Mouse (Mus musculus): ENCODE data around the gene Wfdc1. TPM values are rescaled to one million over a fixed set of nuclear protein-coding genes. Genes with fewer than 3 reads are reported as not detected.

Wfdc1 gene
- polyA plus RNA-seq, 1 experiment from 2014 or later: 4.2 TPM

- Histone ChIP-seq H3K4me2 (ENCODE audit: low read length) (no peak overlapping the region), H3K9ac (replicated peaks; ENCODE audit: low read depth, low read length) (no peak overlapping the region), H3K4me1 (replicated peaks; ENCODE audit: control insufficient read depth, insufficient read depth, low read length) (no peaks in the 10 kb centered on the region), H3K4me3 (replicated peaks; ENCODE audit: low read length) (no peak overlapping the region), H3K9me3 (ENCODE audit: control insufficient read depth, low read length) (no peaks in the 10 kb centered on the region), H3K27ac (ENCODE audit: low read length) (no peak overlapping the region), H3K27me3 (replicated peaks; ENCODE audit: control insufficient read depth, insufficient read depth, low read length) (no peaks in the 10 kb centered on the region), H3K36me3 (ENCODE audit: control insufficient read depth, insufficient read depth) (no peaks in the 10 kb centered on the region)
- ATAC-seq: no peak
- WGBS: 93% methylated on average over 7 of the region's 7 CpGs
Measured at GRCm38 (mm10) chr8:119624916-119625315, 41.2 kb upstream of the Wfdc1 start.

GRCm38 (mm10) chr8:119625788-119626187 is 40.4 kb upstream of the Wfdc1 start:
- no peaks in the 10 kb centered on the region for H3K36me3 ChIP-seq (ENCODE audit: control insufficient read depth, insufficient read depth)
- ATAC-seq: no peak
- H3K4me2 ChIP-seq (ENCODE audit: low read length): no peak overlapping the region
- H3K4me1 ChIP-seq (replicated peaks; ENCODE audit: control insufficient read depth, insufficient read depth, low read length): no peaks in the 10 kb centered on the region
- H3K9me3 ChIP-seq (ENCODE audit: control insufficient read depth, low read length): no peaks in the 10 kb centered on the region
- H3K27me3 ChIP-seq (replicated peaks; ENCODE audit: control insufficient read depth, insufficient read depth, low read length): no peaks in the 10 kb centered on the region
- H3K9ac ChIP-seq (replicated peaks; ENCODE audit: low read depth, low read length): no peak overlapping the region
- no peak overlapping the region for H3K27ac ChIP-seq (ENCODE audit: low read length)
- 85% methylated on average over 22 of the region's 22 CpGs for WGBS
- H3K4me3 ChIP-seq (replicated peaks; ENCODE audit: low read length): no peak overlapping the region

DNA sequence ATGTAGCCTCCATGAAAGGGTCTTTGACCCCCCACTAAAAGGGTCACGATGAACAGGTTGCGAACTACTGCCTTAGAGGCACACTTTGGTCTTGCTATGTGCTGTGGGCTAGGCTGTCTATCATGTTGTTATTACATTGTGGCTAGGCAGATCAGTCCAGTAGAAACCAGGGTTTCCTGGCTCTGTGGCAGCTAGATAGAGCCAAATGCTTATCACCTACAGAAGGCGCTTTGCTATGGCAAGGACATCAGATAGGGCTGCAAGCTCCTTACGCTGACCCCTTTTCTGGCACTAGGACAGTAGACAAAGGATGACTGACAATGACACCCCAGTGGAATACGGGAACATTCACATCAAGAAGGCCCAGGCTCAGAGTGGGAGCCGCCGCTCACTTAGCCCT is 39.0 kb upstream of the Wfdc1 start:
- Histone ChIP-seq H3K36me3 (ENCODE audit: control insufficient read depth, insufficient read depth) (no peaks in the 10 kb centered on the region), H3K4me3 (replicated peaks; ENCODE audit: low read length) (no peak overlapping the region), H3K9ac (replicated peaks; ENCODE audit: low read depth, low read length) (no peak overlapping the region), H3K4me2 (ENCODE audit: low read length) (no peak overlapping the region), H3K27ac (ENCODE audit: low read length) (no peak overlapping the region), H3K27me3 (replicated peaks; ENCODE audit: control insufficient read depth, insufficient read depth, low read length) (no peaks in the 10 kb centered on the region), H3K9me3 (ENCODE audit: control insufficient read depth, low read length) (no peaks in the 10 kb centered on the region), H3K4me1 (replicated peaks; ENCODE audit: control insufficient read depth, insufficient read depth, low read length) (no peaks in the 10 kb centered on the region)
- WGBS: 83% methylated on average over 7 of the region's 7 CpGs
- ATAC-seq: no peak

DNA sequence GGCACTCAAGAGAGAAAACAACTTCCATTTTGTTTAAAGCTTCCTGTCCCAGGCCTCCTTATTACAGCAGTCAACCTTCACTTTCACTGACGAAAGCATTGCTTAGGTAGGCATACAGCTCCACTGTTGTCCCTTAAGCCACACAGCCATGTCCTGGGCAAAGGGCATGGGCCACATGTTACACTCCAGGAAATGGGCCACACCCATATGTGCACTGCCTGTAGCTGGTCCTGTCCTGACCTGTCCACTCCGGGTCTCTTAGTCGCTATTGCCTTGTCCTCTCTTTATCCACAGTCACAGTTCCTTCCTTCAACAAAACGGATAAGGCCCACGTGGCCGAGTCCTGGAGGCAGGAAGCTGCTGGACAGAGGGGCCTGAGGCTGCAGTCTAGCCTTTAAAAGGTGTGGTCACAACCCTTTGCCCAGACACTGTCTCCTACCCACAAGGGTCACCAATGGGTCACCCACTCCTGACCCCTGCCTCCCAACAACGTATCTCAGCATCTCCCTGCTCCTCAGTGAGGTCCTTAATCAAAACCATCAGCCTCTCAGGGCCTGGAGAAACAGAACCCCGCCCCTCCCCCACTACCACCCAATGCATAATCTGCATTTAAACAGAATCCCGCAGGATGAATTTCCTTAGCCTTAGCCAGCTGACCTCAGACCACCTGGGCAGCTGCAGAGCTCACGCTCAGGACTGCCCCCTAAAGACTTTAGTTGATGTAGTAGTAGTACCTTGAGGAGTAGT is 38.4 kb upstream of the Wfdc1 start:
- Histone ChIP-seq H3K4me2 (ENCODE audit: low read length) (no peak overlapping the region), H3K27me3 (replicated peaks; ENCODE audit: control insufficient read depth, insufficient read depth, low read length) (no peaks in the 10 kb centered on the region), H3K4me3 (replicated peaks; ENCODE audit: low read length) (no peak overlapping the region), H3K27ac (ENCODE audit: low read length) (no peak overlapping the region), H3K9ac (replicated peaks; ENCODE audit: low read depth, low read length) (no peak overlapping the region), H3K36me3 (ENCODE audit: control insufficient read depth, insufficient read depth) (no peaks in the 10 kb centered on the region), H3K9me3 (ENCODE audit: control insufficient read depth, low read length) (no peaks in the 10 kb centered on the region), H3K4me1 (replicated peaks; ENCODE audit: control insufficient read depth, insufficient read depth, low read length) (no peaks in the 10 kb centered on the region)
- ATAC-seq: no peak
- 59% methylated on average over 10 of the region's 10 CpGs for WGBS

DNA sequence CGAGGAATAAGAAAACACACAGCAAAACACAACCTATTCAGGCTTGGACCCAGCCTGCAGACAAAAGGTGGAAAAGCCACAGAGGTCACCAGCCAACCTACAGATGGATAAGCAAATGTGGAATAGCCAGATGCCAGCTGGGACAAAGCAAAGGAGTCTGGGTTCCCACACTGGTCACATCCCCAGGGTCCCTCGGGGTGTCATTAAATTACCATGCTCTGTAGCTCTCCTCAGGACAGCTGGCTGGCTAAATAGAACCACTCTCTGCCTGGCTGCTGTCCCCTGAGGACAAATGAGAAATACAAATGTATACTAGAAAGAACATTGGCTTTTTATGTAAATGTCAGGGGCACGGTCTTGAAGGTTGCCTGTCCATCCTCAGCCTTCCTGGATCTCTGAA is 35.3 kb upstream of the Wfdc1 start:
- 59% methylated on average over 3 of the region's 3 CpGs for WGBS
- no peak for ATAC-seq
- no peak overlapping the region for H3K27ac ChIP-seq (ENCODE audit: low read length)

DNA sequence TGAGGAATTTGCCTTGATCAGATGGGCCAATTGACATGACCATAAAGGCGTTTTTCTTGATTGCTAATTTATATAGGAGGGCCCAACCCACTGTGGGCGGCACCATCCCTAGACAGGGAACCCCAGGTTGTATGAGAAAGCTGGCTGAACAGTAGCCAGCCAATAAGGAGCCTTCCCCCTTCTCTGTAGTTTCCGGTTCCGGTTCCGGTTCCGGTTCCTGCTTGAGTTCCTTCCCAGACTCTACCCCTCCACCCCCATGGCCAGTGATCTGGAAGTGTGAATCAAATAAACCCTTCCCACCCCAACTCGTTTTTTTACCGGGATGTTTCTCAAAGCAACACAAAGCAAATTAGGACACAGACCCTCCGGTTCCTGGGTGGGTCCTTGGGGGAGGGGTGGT is 33.9 kb upstream of the Wfdc1 start:
- Histone ChIP-seq H3K9ac (replicated peaks; ENCODE audit: low read depth, low read length) (no peak overlapping the region), H3K4me2 (ENCODE audit: low read length) (no peak overlapping the region), H3K36me3 (ENCODE audit: control insufficient read depth, insufficient read depth) (no peaks in the 10 kb centered on the region), H3K4me3 (replicated peaks; ENCODE audit: low read length) (no peak overlapping the region), H3K4me1 (replicated peaks; ENCODE audit: control insufficient read depth, insufficient read depth, low read length) (peaks cover 2% of the 10 kb centered on the region; the same call in 1 of the 2 replicates), H3K27me3 (replicated peaks; ENCODE audit: control insufficient read depth, insufficient read depth, low read length) (no peaks in the 10 kb centered on the region), H3K27ac (ENCODE audit: low read length) (no peak overlapping the region), H3K9me3 (ENCODE audit: control insufficient read depth, low read length) (no peaks in the 10 kb centered on the region)
- ATAC-seq: no peak
- WGBS: 81% methylated on average over 9 of the region's 9 CpGs

More for the DNA sequence above, 35.3 kb upstream of the Wfdc1 start:
- Histone ChIP-seq H3K4me1 (replicated peaks; ENCODE audit: control insufficient read depth, insufficient read depth, low read length) (peaks cover 2% of the 10 kb centered on the region; the same call in 1 of the 2 replicates), H3K9me3 (ENCODE audit: control insufficient read depth, low read length) (no peaks in the 10 kb centered on the region), H3K4me2 (ENCODE audit: low read length) (no peak overlapping the region), H3K9ac (replicated peaks; ENCODE audit: low read depth, low read length) (no peak overlapping the region), H3K27me3 (replicated peaks; ENCODE audit: control insufficient read depth, insufficient read depth, low read length) (no peaks in the 10 kb centered on the region), H3K4me3 (replicated peaks; ENCODE audit: low read length) (no peak overlapping the region), H3K36me3 (ENCODE audit: control insufficient read depth, insufficient read depth) (no peaks in the 10 kb centered on the region)

DNA sequence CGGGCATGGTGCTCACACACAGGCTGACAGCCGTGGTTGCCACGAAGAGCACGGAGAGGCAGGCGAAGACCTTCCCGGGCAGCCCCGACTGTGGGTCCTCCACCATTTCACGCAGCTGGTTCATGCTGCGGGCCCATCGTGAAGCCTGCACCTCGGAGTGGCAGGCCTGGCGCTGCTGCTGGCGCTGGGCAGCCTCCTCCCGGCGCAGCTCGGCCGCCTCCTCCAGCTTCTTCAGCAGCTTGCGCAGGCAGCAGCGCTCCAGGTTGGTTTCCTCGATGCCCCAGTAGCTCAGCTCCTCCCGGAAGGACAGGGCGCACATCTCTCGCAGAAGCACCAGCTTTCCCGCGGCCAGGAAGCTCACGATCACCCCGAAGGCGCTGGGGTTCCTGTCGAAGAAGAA is 33.3 kb upstream of the Wfdc1 start:
- ATAC-seq: no peak
- Histone ChIP-seq H3K36me3 (ENCODE audit: control insufficient read depth, insufficient read depth) (no peaks in the 10 kb centered on the region), H3K4me3 (replicated peaks; ENCODE audit: low read length) (no peak overlapping the region), H3K9me3 (ENCODE audit: control insufficient read depth, low read length) (no peaks in the 10 kb centered on the region), H3K27ac (ENCODE audit: low read length) (no peak overlapping the region), H3K27me3 (replicated peaks; ENCODE audit: control insufficient read depth, insufficient read depth, low read length) (no peaks in the 10 kb centered on the region), H3K4me1 (replicated peaks; ENCODE audit: control insufficient read depth, insufficient read depth, low read length) (peaks cover 2% of the 10 kb centered on the region), H3K9ac (replicated peaks; ENCODE audit: low read depth, low read length) (no peak overlapping the region), H3K4me2 (ENCODE audit: low read length) (no peak overlapping the region)
- WGBS: 53% methylated on average over 29 of the region's 29 CpGs

DNA sequence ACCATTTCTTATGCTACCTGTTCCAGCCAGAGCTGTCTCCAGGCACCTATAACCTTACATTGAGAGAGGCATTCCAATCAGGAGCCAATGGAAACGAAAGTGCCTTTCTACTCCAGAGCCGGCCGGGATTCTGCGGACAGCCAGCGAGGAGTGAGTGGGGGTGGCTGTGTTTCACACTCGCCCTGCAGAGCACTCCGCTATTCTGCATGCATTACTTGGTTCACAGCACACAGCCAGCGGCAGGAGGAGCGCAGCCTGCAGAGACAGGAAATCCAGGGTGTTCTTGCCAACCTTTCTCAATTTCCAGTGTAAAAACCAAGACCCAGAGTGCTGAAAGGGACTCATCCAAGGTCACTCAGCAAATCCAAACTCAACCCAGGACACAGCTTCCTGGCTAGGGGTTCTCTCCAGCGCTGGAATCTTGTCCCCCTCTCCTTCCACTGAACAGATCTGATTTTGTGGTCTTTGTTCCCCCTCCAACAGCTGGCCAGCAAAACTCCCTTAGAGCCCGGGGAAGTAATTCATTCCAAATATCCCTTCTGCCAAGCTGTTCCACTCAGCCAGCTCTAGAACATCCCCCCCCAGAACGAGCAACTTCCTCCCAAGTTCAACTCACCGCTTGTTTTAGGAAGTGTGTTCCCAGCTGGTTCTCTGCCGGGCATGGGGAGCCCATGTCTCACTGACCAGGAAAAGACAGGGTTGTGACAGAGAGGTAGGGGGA is 31.4 kb upstream of the Wfdc1 start:
- H3K4me2 ChIP-seq (ENCODE audit: low read length): no peak overlapping the region
- H3K36me3 ChIP-seq (ENCODE audit: control insufficient read depth, insufficient read depth): no peaks in the 10 kb centered on the region
- no peak overlapping the region for H3K27ac ChIP-seq (ENCODE audit: low read length)
- H3K9me3 ChIP-seq (ENCODE audit: control insufficient read depth, low read length): no peaks in the 10 kb centered on the region
- H3K4me3 ChIP-seq (replicated peaks; ENCODE audit: low read length): no peak overlapping the region
- peaks cover 2% of the 10 kb centered on the region for H3K4me1 ChIP-seq (replicated peaks; ENCODE audit: control insufficient read depth, insufficient read depth, low read length)
- no peaks in the 10 kb centered on the region for H3K27me3 ChIP-seq (replicated peaks; ENCODE audit: control insufficient read depth, insufficient read depth, low read length)
- WGBS: 21% methylated on average over 14 of the region's 14 CpGs
- no peak overlapping the region for H3K9ac ChIP-seq (replicated peaks; ENCODE audit: low read depth, low read length)
- no peak for ATAC-seq

DNA sequence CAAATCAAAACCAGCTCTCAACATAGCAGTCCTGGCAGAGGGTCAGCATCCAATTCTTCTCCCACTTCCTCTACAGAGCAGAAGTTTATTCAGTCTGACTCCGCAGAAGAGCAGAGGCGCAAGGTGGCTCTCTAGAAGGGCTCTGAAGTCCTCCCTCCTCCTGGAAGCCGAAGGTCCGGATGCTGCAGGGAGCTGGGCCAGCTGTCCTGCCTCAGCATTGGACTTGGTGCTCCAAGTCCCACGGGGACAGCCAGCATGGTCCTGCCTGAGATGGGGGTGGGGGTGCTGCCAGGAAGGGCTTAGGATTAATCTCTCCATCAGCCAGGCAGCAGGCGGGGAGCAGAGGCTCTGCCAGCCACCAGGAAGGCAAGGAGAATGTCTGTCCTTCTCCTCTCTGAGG is 30.8 kb upstream of the Wfdc1 start, which contains the start of gene Kcng4:
Gene Kcng4, minus strand, starts transcription at position 303 of the 400 bp plus-strand sequence.
- H3K27me3 ChIP-seq (replicated peaks; ENCODE audit: control insufficient read depth, insufficient read depth, low read length): no peaks in the 10 kb centered on the region
- no peak within 1 kb of the TSS for H3K4me3 ChIP-seq (replicated peaks; ENCODE audit: low read length)
- no peaks in the 10 kb centered on the region for H3K36me3 ChIP-seq (ENCODE audit: control insufficient read depth, insufficient read depth)
- peaks cover 2% of the 10 kb centered on the region for H3K4me1 ChIP-seq (replicated peaks; ENCODE audit: control insufficient read depth, insufficient read depth, low read length)
- no peak for ATAC-seq
- no peak within 1 kb of the TSS for H3K9ac ChIP-seq (replicated peaks; ENCODE audit: low read depth, low read length)
- H3K27ac ChIP-seq (ENCODE audit: low read length): no peak within 1 kb of the TSS
- 44% methylated on average over 6 of the region's 6 CpGs for WGBS
- no peaks in the 10 kb centered on the region for H3K9me3 ChIP-seq (ENCODE audit: control insufficient read depth, low read length)
- H3K4me2 ChIP-seq (ENCODE audit: low read length): no peak within 1 kb of the TSS
